Mouse (Mus musculus): ENCODE measurements at regions not wholly inside any gene's neighbourhood (a gene's known extent, or its start where the extent isn't known, plus 50 kb on each side); places are given as distances from the start of the nearest gene placed in this dataset.
"Not testable (repeated sequence)": the region's sequence is repeated elsewhere in the genome, so short reads cannot be mapped to it uniquely, and the experiment has no call there.

GRCm38 (mm10) chr3:138609749-138610148, 83.8 kb downstream of the Eif4e start:
- no peak for DNase-seq

- no peak for DNase-seq
Observed at GRCm38 (mm10) chr3:138612884-138613653, 87.1 kb downstream of the Eif4e start.

- no peak for DNase-seq
Observed at GRCm38 (mm10) chr3:138613680-138614079, 87.7 kb downstream of the Eif4e start.

GRCm38 (mm10) chr3:138614899-138615298, 88.9 kb downstream of the Eif4e start:
- no peak for DNase-seq

- peak; percentile 13 for DNase-seq
Observed at GRCm38 (mm10) chr3:138620263-138620662, 94.3 kb downstream of the Eif4e start.

GRCm38 (mm10) chr3:138624128-138624527, 98.1 kb downstream of the Eif4e start:
- no peak for DNase-seq

- DNase-seq = no peak
Observed at GRCm38 (mm10) chr3:138626230-138626629, 100.3 kb downstream of the Eif4e start.

GRCm38 (mm10) chr3:138630231-138630630, 104.3 kb downstream of the Eif4e start:
- DNase-seq = no peak

GRCm38 (mm10) chr3:138632086-138632485, 106.1 kb downstream of the Eif4e start:
- DNase-seq = no peak

- peak; percentile 47 for DNase-seq
Observed at GRCm38 (mm10) chr3:138642026-138642425, 100.0 kb upstream of the Tspan5 start.

GRCm38 (mm10) chr3:138643951-138644285, 98.1 kb upstream of the Tspan5 start:
- no peak for DNase-seq

GRCm38 (mm10) chr3:138644286-138644951, 97.6 kb upstream of the Tspan5 start:
- peak; percentile 3 for DNase-seq

GRCm38 (mm10) chr3:138645320-138645719, 96.7 kb upstream of the Tspan5 start:
- no peak for DNase-seq

- DNase-seq = no peak
Observed at GRCm38 (mm10) chr3:138649699-138650098, 92.3 kb upstream of the Tspan5 start.

GRCm38 (mm10) chr3:138650671-138651070, 91.3 kb upstream of the Tspan5 start:
- not testable (repeated sequence) for DNase-seq

GRCm38 (mm10) chr3:138651361-138652205, 90.4 kb upstream of the Tspan5 start:
- no peak for DNase-seq

GRCm38 (mm10) chr3:138652206-138652605, 89.8 kb upstream of the Tspan5 start:
- DNase-seq = no peak

- no peak for DNase-seq
Observed at GRCm38 (mm10) chr3:138652685-138653084, 89.3 kb upstream of the Tspan5 start.

GRCm38 (mm10) chr3:138653549-138654246, 88.3 kb upstream of the Tspan5 start:
- DNase-seq = no peak

GRCm38 (mm10) chr3:138654610-138655371, 87.2 kb upstream of the Tspan5 start:
- no peak for DNase-seq

- DNase-seq = no peak
Observed at GRCm38 (mm10) chr3:138655479-138655878, 86.5 kb upstream of the Tspan5 start.

- no peak for DNase-seq
Observed at GRCm38 (mm10) chr3:138662625-138663024, 79.4 kb upstream of the Tspan5 start.
